Mouse (Mus musculus): ENCODE data around the gene Ksr2.

Gene Ksr2

GRCm38 (mm10) chr5:117781178-117781577 lies 367.4 kb downstream of the Ksr2 start:
- no peak for DNase-seq (ENCODE audit: low spot score in 2 of 2)

- peak; percentile 4 to 33 for DNase-seq (ENCODE audit: low spot score in 2 of 2)
Measured at GRCm38 (mm10) chr5:117790071-117790470, 376.3 kb downstream of the Ksr2 start.

GRCm38 (mm10) chr5:117791875-117792274 lies 378.1 kb downstream of the Ksr2 start:
- no peak for DNase-seq (ENCODE audit: low spot score in 2 of 2)

- DNase-seq (ENCODE audit: low spot score in 2 of 2), result no peak
Measured at GRCm38 (mm10) chr5:117800849-117801248, 387.0 kb downstream of the Ksr2 start.

GRCm38 (mm10) chr5:117802071-117802521 lies 388.3 kb downstream of the Ksr2 start:
- DNase-seq (ENCODE audit: low spot score in 2 of 2), result no peak

GRCm38 (mm10) chr5:117803551-117803950 lies 389.8 kb downstream of the Ksr2 start:
- no peak for DNase-seq (ENCODE audit: low spot score in 2 of 2)

- DNase-seq (ENCODE audit: low spot score in 2 of 2), result no peak
Measured at GRCm38 (mm10) chr5:117810930-117811329, 397.1 kb downstream of the Ksr2 start.

- DNase-seq (ENCODE audit: low spot score in 2 of 2), result no peak
Measured at GRCm38 (mm10) chr5:117818800-117819199, 405.0 kb downstream of the Ksr2 start.

GRCm38 (mm10) chr5:117820445-117820844 lies 406.6 kb downstream of the Ksr2 start:
- no peak for DNase-seq (ENCODE audit: low spot score in 2 of 2)

- no peak for DNase-seq (ENCODE audit: low spot score in 2 of 2)
Measured at GRCm38 (mm10) chr5:117823811-117824210, 410.0 kb downstream of the Ksr2 start.

- no peak for DNase-seq (ENCODE audit: low spot score in 2 of 2)
Measured at GRCm38 (mm10) chr5:117824486-117824885, 410.7 kb downstream of the Ksr2 start.

All from right cerebral cortex, postnatal 36 days (tissue).